Mouse (Mus musculus): ENCODE measurements around the gene Apln. TPM values are rescaled to one million over a fixed set of nuclear protein-coding genes. Genes with fewer than 3 reads are reported as not detected.

Apln gene
- total RNA-seq (2021), result 10 to 100 TPM; 27.0 to 28.0 TPM
- long read RNA-seq, experiment 1, transcript Apln-201 (3 exons, 3,149 nt), result major isoform, 13 of 15 reads
- long read RNA-seq, experiment 1, partial matches to known transcripts, result 1 of 15 reads
- long read RNA-seq, experiment 1, other reads (novel, unspliced or antisense), result 1 of 15 reads
- long read RNA-seq, experiment 2, transcript Apln-201 (3 exons, 3,149 nt), result major isoform, 29 of 37 reads
- long read RNA-seq, experiment 2, partial matches to known transcripts, result 0 of 37 reads
- long read RNA-seq, experiment 2, other reads (novel, unspliced or antisense), result 8 of 37 reads

DNA sequence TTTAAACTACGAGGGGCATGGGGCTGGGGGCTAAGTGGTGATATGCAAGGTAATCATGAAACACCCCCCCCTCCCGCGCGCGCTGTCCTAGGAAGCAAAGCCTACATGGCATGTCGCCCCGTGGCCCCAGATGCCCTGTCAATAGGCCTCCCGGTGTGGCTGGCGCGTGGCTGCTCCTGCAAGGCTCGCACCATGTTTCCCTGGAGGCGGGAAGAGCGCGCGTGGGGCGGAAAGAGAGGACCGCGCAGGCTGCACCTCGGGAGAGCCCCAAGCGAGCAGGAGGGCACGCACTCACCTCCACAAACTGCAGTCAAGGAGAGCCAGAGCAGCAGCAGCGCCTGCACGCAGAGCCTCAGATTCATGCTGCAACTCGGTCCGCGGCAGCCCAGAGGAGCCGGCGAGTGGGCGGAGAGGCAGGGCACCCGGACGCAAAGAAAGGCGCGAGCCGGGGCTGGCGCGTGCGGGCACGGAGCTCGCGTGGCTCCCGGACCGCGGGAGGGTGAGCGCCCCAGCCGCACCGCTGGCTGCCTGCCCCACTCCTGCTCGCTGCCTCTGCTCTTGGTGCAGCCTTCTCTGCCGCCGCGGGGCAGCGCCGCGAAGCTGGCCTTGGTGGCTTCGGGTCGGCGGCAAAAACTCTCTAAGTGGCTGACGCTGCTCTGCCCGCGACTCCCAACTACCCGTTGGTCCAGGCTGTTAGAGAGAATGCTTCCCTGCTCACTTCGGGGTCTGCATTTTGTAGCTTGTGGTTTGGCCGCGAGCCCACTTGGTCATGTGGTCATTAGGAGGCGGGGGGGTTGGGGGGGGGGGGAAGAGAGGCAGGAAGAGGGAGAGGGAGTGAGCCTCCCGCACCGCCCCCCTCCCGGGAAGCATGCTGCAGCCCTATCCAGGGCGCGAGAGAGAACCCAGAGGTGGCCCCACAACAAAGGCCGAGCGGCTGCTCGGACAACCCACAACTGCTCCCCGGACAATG, at the start of gene Apln:
TSS of gene Apln (minus strand) at position 710 of the 970 bp plus-strand sequence.
- intact Hi-C loops (cut with DNase I), result no loop called here
- no peak for DNase-seq (ENCODE audit: low spot score in 2 of 2)

DNA sequence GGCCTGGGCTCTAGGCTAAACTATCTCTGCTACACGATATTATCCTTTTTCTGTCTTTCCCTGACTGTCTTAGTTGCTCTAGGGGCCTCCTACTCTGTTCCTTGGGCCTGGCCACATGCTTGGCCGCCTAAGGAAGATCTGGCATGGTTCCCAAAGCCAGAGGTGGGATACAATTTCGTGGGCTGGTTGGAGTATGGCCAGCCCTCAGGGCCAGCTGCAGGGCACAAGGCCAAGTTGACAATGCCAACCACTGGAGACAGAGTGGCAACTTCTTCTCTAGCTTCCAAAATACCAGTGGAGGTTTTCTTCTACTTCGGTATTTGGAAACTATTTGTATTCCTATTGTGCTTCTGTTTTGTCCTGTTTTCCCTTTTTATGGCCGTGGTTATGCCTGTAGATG, 47.7 kb upstream of the Apln start:
- DNase-seq (ENCODE audit: low spot score in 2 of 2), result no peak
- intact Hi-C loops (cut with DNase I), result no loop called here

DNA sequence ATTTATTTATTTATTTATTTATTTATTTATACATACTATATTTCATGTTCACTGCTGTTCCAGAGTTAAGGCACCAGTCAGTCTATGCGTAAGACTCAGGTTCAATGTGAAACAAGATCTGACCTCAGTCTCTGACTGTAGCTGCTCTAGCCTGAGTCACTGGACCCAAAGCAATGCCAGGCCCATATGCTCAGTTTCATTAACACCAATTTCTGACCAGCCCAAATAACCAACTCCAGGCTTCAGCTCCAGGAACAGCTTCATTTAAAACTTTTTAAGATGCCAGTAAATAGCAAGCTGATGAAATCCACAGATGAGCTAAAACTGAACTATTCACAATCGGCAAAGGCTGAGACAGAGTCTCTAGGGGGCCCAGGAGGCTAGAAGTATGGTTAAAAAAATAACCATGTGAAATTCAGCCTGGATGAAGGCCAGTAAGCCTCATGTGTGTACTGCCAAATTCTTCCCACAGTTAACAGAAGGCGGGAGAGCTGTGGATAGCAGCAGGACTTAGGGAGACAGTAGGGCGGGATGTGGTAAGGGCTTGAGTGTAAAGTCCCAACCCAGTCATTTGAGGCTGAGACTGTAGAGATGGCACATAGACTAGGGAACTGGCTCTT, 42.3 kb upstream of the Apln start:
- intact Hi-C loops (cut with DNase I), result no loop called here
- no peak for DNase-seq (ENCODE audit: low spot score in 2 of 2)

DNA sequence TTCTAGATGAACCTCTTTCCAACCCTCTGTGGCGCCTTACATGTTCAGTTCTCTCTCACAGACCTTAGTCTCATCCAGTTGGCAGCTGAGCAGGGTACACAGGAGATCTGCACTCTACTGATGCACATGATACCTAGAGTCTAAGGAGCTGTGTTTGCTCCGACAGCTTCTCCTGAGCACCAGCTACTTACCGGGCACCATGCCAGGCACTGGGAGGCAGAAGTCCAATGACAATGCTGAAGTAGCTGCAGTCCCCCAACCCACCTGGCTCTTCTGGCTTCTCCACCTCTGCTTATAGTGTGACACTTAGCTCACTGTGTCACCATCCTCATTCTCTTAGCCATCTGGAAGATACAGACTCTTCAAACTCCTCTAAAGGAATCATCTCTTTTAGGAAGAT, 40.0 kb upstream of the Apln start:
- intact Hi-C loops (cut with DNase I), result no loop called here
- peak in 1 of 2 experiments; percentile 2 for DNase-seq (ENCODE audit: low spot score in 2 of 2)

DNA sequence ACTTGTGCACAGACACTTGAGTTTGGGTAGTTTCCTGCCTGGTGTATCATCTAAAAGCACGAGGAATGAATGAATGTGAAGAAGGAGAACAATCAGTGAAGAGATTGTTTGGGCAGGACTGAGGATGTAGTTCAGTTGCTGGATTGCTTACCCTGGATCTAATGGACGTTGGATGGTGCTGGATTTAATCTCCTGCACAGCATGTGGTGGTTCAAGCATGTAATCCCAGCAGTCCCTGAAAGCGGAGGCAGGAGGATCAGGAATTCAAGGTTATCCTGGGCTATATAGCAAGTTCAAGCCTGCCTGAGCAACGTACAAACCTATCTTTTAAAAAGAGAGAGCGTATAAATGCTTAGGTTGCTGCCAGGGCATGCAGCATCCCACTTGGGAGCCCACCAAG, 37.7 kb upstream of the Apln start:
- intact Hi-C loops (cut with DNase I), result no loop called here

DNA sequence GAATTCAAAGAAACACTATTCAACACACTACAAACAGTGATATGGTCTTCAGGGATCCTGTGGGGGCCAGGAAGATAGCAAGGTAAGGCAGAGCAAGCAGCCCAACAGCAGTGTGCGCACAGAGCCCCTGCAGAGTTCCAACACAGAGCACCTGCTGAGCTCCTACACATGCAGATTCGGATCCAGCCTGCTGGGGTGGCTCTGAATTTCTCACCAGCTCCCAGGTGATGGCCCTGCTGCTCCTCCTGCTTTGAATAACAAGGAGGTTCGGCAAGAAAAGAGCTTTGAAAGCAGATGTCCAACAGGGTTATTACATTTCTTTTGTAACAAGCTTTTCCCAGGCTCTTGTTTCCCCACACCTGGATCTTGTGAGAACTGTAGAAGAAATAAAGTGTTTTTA, 37.3 kb upstream of the Apln start:
- intact Hi-C loops (cut with DNase I), result no loop called here
- no peak for DNase-seq (ENCODE audit: low spot score in 2 of 2)

More for the DNA sequence above, 37.7 kb upstream of the Apln start:
- no peak for DNase-seq (ENCODE audit: low spot score in 2 of 2)

DNA sequence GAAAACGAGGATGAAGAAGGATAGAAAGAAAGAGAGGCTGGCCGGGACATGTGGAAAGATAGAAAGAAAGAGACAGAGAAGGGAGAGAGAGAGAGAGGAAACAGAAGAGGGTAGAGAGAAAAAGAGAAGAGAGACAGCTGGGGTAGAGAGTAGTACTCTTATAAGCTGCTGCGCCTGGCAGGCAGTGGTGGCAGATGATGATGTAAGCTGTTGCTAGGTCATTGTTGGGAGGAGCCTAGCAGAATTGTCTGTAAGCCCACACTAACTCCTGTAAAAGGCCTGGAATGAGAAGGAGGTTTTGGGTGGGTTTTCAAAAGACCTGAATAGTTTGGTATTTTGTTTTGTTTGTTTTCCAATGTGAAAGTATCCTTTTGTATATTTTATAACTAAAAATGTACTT, 32.2 kb upstream of the Apln start:
- no peak for DNase-seq (ENCODE audit: low spot score in 2 of 2)
- intact Hi-C loops (cut with DNase I), result no loop called here

DNA sequence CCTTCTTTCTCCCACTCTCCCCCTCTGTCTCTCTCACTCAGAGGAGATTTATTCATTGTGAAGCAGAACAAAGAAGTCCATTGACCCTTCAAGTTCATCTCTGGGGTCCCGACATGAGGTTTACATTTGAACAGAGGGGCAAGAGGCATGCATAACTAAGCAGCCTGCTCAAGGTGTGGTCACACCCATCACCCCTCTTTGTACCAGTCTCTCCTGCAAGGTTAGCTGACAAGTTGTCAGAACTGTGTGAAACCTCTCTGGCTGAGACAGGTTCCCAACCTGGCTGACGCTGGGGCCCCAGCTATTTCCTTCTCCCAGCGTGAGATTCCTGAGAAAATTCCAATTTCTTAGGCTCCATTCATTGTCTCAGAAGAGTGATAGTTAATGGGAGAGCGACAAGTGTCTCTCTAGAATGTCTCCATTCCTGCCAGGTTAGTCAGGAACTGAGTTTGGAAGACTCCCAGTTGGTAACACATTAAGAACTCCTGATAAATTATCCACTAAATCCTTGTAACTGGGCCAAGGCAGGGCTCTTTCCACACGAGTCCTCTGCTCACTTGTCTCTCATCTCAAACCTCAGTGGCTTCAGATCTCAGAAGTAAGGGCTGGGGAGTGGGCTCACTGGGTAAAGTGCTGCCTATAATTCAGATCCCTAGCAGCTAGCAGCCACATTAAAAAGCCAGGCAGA, 29.7 kb upstream of the Apln start:
- no peak for DNase-seq (ENCODE audit: low spot score in 2 of 2)
- intact Hi-C loops (cut with DNase I), result no loop called here

DNA sequence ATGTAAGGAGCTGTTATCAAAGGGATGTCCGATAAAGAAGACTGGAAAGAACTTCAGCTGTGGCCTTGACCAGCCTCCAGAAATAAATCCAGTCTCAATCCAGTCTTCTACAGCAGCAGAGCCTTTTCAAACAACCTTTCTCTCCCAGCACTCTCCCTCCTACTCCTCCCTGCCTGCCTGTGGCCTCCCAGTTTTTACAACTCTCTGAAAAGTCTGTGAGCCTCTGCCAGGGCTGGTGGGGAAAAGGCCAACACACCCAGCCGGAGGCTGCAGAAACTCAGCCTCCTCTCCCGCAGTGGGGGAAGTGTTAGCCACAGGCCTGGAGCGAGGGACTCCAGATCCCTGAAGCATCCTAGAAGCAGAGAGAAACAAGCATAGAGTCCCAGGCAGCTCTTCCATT, 27.8 kb upstream of the Apln start:
- no peak for DNase-seq (ENCODE audit: low spot score in 2 of 2)
- intact Hi-C loops (cut with DNase I), result no loop called here

DNA sequence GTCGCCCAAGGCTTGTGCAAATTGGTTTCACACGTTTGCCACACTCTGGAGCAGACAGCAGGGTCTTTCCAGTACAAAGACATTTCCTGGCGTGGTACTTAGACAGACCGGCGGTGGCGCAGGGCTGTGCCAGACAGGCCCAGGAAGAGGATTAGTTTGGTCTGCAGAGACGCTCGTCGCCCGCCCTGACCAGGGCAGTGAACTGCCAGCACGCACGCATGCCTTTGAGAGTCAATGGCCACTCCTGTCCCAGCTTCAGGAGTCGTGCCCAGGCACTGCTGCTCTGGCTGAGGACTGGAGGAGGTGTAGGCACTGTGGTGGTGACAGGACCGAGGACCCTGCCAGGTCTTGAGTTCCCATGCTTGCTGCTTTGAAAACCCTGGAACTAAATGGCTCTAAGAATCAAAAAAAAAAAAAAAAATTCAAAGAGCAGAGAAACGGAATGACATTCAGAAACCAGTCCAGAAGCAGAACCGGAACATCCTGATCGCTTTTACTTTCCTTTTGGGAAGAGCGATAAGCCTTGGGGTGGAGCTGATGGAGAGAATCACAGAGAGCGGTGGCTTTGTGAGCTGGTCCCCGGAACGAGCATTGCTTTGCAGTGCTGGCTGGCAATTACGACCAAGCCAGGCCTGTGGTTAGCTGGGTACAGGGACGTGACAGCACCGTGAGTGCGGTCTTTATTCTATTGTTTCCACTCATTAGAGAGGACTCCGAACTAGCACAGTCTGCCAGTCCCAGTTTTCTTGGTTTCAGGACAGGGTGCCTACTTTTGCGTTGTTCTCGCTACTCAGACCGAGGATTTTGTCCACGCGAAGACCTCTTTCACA, 19.7 kb upstream of the Apln start:
- intact Hi-C loops (cut with DNase I), result no loop called here

DNA sequence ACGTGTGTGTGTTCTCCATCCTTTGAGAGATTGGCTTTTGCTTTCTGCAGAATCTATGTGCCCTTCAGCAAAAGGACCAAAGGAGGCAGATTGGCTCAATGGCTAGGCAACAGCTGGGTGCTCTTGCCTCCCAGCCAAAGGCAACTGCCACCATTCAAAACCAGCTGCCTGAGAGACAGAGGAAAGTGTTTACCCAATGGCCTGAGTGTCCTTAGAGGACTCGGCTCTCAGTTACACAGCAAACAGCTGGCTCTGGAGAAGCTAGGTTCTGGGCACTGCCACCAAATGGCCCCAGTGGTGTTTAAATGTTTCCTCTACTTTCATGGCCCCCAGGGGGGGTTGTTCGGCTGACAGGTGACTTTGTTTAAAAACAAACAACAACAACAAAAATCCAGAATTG, 19.1 kb upstream of the Apln start:
- no peak for DNase-seq (ENCODE audit: low spot score in 2 of 2)
- intact Hi-C loops (cut with DNase I), result no loop called here

More for the DNA sequence above, 19.7 kb upstream of the Apln start:
- DNase-seq (ENCODE audit: low spot score in 2 of 2), result peak; percentile 10 to 46

DNA sequence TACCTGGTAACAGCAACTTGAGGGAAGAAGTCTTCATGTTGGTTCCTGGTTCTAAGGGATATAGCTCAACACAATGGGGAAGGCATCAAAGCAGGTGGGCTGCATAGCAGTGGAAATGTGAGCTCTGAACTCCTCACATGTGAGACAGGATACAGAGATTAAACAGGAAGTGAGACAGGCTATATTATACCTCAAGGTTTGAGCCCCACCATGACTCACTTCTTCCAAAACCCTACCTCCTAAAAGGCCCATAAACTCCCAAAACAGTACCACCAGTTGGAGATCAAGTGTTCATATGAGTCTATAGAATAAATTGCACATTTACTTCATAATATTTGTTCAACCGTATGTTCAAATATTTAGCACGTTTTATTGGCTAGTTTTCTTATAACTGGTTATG, 11.7 kb upstream of the Apln start:
- intact Hi-C loops (cut with DNase I), result no loop called here
- DNase-seq (ENCODE audit: low spot score in 2 of 2), result no peak

DNA sequence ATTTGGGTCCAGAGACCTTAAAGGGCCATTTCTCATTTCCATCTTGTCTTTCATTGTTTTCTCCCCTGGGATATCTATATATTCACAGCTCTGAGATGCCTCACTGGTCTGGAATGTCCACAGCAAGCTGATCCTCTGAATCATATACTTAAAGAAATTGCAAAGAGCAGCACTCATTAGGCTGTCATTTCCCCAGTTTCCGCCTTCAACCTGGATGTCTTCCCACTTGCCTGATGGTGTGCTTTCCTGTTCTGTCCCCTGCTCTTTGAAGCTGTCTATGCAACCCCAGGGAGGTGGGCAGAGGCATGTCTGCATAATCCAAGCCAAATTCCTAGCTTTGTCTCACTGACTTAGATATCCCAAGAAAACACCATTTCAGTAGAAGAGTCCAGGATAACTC, 9.6 kb upstream of the Apln start:
- no peak for DNase-seq (ENCODE audit: low spot score in 2 of 2)
- intact Hi-C loops (cut with DNase I), result no loop called here

DNA sequence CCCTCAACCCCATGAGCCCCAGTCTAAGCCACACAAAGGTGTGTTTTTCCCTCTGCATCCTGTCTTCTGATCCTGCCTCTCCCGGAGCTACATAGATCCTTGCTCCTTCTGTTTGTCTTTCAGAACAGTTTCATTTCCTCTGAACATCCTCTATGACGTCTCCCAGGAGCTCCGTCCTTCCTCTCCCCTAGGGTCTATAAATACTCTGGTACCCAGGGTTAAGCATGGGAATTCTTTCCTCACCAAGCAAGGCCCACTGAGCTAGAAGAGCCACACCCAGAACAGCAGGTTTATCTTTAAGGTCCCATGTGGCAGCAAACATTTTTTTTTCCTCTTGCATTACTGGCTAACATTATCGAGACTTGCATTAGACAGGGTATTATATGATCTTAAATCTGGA, 8.1 kb upstream of the Apln start:
- intact Hi-C loops (cut with DNase I), result no loop called here

DNA sequence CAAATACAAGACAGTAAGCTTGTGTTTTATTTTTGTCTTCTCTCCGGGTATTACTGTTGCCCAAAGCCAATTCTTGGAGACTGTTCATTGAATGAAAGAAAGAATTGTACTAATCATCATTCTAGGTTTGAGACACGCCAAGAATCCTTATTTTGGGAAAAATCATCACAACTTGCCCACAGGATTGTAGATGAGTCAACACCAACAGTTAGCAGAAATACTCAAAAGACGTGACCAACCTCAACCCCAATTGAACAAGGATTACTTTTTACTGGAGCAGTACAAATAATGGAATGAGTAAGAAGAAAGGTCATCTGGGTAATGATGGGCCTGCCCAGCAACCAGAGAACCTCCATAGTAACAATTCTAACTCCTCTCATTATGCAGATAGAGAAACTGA, 5.7 kb upstream of the Apln start:
- intact Hi-C loops (cut with DNase I), result no loop called here

More for the DNA sequence above, 8.1 kb upstream of the Apln start:
- no peak for DNase-seq (ENCODE audit: low spot score in 2 of 2)

DNA sequence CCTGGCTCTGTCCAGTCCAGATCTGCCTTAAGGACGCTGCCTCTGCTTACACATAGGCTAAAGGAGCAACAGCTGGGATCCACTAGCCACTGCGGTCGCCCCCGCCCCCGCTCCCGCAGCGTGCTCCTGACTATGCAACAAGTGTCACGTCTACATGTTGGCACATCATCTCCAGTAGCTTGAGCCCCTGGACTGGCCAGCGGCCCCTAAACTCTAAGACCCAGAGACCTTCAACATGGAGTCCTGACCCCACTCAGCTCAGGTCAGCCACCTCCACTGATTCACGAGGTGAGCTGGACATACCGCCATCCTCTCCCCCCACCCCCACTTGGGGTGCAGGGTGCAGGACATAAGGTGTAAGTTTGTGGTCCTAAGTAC, 898 bp downstream of the Apln start:
- no peak for DNase-seq (ENCODE audit: low spot score in 2 of 2)

More for the DNA sequence above, 5.7 kb upstream of the Apln start:
- DNase-seq (ENCODE audit: low spot score in 2 of 2), result no peak

DNA sequence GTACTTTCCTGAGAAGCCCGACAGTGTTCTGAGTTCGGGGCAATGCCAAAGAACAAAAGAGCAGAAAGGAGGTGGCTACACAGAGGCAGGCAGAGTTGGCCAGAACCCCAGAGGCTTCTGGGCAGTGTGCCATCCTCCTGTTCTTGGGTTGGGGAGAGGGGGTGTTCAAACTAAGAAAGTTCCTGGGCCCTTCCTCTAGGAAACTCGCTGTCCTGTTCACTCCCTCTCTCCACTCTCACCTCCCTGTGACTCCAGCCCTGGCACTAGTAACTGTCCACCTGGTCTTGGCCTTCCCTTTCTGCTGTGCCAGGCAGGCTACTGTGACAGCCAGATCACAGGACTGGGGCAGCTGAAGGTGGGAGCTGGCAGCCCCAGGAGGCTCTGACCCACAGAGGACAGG, 1.6 kb downstream of the Apln start:
- peak in 1 of 2 experiments; percentile 48 for DNase-seq (ENCODE audit: low spot score in 2 of 2)
- intact Hi-C loops (cut with DNase I), result no loop called here

More for the DNA sequence above, 898 bp downstream of the Apln start:
- intact Hi-C loops (cut with DNase I), result no loop called here

DNA sequence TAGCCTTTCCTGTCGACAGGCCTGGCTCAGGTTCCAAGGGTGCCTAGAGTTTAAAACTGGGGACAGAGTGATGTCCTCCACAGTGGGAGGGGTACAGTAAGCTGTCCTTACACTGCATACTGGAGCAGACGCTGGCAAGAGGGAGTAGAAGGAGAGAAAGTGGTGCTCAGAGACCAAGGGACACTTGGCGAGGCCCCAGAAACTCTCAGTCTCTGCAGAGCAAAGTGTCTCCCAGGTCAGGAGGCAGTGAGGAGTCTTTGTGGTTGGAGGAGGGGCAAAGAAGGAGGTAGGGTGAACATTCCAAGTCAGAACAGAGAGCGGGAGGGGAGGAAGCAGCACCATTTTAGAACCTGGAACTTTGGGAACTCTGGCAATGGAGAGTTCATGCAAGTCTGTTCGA, 2.8 kb downstream of the Apln start:
- intact Hi-C loops (cut with DNase I), result no loop called here
- DNase-seq (ENCODE audit: low spot score in 2 of 2), result no peak

DNA sequence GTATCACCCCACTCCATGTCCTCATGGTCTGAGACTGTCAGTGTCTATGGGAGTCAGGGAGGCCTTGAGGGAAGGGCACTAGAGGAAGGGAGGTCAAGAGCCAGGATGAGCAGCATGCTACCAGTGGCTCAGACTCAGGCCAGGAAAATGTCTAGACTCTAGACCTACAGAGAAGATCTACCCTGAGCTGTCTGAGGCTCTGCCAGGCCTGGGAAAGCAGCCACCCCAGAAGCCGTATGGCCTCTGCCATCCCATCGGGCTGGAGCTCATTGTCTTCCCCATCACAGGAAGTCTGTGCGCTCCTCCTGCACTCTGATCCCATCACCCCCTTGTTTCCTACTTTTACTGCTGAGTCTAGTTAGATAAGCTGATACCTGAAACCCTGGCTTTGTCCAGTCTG, 4.1 kb downstream of the Apln start:
- intact Hi-C loops (cut with DNase I), result no loop called here
- DNase-seq (ENCODE audit: low spot score in 2 of 2), result no peak

All from left cerebral cortex, postnatal 14 days (tissue).